Mouse (Mus musculus): ENCODE data around the gene Dysf. TPM values are rescaled to one million over a fixed set of nuclear protein-coding genes. Genes with fewer than 3 reads are reported as not detected.
"Not testable (repeated sequence)": the region's sequence is repeated elsewhere in the genome, so short reads cannot be mapped to it uniquely, and the experiment has no call there.

The Dysf gene
- polyA plus RNA-seq, 1 experiment from 2014 or later: 8.7 TPM

DNA sequence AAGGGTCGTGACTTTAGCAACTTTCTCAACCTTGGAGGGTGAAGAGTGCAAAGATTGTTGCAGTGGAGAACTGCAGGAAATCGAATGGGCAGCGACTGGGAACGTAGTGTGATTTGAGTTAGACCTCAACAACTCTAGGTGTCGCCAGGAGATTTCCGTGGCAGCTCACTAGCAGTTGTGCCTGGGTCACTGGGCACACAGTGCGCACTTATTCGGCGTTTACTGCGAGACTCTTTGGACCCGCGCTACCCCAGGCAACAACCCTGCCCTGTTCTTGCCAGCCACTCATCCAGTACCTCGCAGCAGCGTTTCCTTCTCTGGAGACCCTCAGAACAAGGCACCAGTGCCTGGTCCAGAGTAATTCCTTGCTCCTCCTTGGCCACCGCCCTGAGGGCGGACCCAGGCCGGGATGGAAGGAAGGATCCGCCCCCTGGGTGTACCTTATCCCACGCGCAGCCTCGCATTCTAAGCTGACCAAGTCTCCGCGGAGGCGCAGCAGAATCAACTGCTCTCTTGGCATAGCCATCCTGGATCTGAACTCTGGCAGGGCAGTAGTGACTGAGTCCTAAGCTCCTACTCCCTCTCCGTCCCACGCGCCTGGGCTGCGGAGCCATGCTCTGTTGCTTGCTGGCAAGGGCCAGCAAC, 10.6 kb downstream of the Dysf start:
- Histone ChIP-seq H3K9me3 (peaks cover 3% of the 10 kb centered on the region; the same call in 1 of the 2 replicates), H3K4me3 (peak overlapping the region; percentile 43), H3K36me3 (no peaks in the 10 kb centered on the region), H3K9ac (peak overlapping the region; percentile 65), H3K4me1 (peaks cover 15% of the 10 kb centered on the region), H3K27ac (no peak overlapping the region), H3K27me3 (peaks cover 36% of the 10 kb centered on the region), H3K4me2 (peak overlapping the region; percentile 81)
- WGBS: 5% methylated on average over 28 of the region's 28 CpGs
- peak; percentile 74; the same call in 1 of the 2 replicates for ATAC-seq (ENCODE audit: insufficient number of reproducible peaks, insufficient read depth, low FRiP score, low TSS enrichment, low read depth)

DNA sequence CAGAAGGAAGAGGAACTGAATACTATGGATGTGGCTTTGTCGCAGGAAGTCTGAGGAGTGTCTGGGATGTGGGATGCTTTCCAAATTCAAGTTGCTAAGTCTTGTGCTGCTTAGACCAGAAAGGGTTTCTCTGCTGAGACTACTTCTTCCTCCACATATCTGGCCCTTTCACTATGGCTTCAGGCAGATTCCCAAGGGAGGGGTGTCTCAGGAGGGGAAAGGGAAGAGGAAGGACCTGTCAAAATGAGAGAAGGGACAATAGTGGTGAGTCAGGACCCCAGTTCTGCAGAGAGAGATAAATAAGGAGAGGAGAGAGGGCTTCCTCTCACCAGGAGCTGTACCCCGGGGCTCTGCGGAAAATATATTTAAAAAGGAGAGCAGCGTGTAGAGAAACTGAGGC, 11.6 kb downstream of the Dysf start:
- peaks cover 4% of the 10 kb centered on the region; the same call in 1 of the 2 replicates for H3K9me3 ChIP-seq
- peak overlapping the region; percentile 81; the same call in 1 of the 2 replicates for H3K4me2 ChIP-seq
- no peak overlapping the region for H3K27ac ChIP-seq
- H3K27me3 ChIP-seq: peaks cover 36% of the 10 kb centered on the region
- H3K4me3 ChIP-seq: peak overlapping the region; percentile 43; the same call in 1 of the 2 replicates
- 80% methylated on average over 4 of the region's 4 CpGs for WGBS
- no peaks in the 10 kb centered on the region for H3K36me3 ChIP-seq
- peaks cover 15% of the 10 kb centered on the region for H3K4me1 ChIP-seq
- ATAC-seq (ENCODE audit: insufficient number of reproducible peaks, insufficient read depth, low FRiP score, low TSS enrichment, low read depth): no peak
- H3K9ac ChIP-seq: no peak overlapping the region

DNA sequence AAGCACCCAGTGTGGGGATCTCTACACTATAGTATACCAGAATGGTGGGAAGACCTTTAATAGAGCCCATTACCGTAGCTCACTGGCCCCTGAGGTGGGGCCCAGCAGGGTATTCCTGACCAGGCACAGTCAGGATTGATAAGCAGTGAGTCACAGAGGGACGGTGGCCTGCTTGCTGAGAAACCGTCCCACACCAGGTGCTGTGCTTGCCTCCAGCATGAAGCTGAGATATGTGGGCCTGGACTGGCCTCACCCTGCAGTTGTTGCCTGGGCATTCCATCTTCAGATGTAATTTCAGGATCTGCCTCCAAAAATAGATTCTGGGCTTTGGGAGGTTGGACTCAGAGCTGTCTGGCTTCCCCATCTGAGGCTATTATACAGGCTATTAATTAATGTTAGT, 13.6 kb downstream of the Dysf start:
- Histone ChIP-seq H3K9me3 (peaks cover 4% of the 10 kb centered on the region; the same call in 1 of the 2 replicates), H3K9ac (no peak overlapping the region), H3K4me1 (peaks cover 15% of the 10 kb centered on the region), H3K4me2 (no peak overlapping the region), H3K36me3 (no peaks in the 10 kb centered on the region), H3K27me3 (peaks cover 36% of the 10 kb centered on the region), H3K4me3 (no peak overlapping the region), H3K27ac (no peak overlapping the region)
- no peak for ATAC-seq (ENCODE audit: insufficient number of reproducible peaks, insufficient read depth, low FRiP score, low TSS enrichment, low read depth)
- 82% methylated on average over 3 of the region's 3 CpGs for WGBS

GRCm38 (mm10) chr6:84025636-84026035, 17.2 kb downstream of the Dysf start:
- ATAC-seq (ENCODE audit: insufficient number of reproducible peaks, insufficient read depth, low FRiP score, low TSS enrichment, low read depth): no peak
- WGBS: 79% methylated on average over 3 of the region's 3 CpGs
- Histone ChIP-seq H3K4me2 (no peak overlapping the region), H3K27ac (no peak overlapping the region), H3K36me3 (no peaks in the 10 kb centered on the region), H3K9ac (no peak overlapping the region), H3K27me3 (0 out of 2 replicates have a peak, but pooled peaks cover 9% of the 10 kb centered on the region), H3K4me1 (no peaks in the 10 kb centered on the region), H3K4me3 (no peak overlapping the region), H3K9me3 (peaks cover 4% of the 10 kb centered on the region; the same call in 1 of the 2 replicates)

- Histone ChIP-seq H3K27ac (no peak overlapping the region), H3K36me3 (no peaks in the 10 kb centered on the region), H3K4me2 (no peak overlapping the region), H3K4me1 (no peaks in the 10 kb centered on the region), H3K4me3 (no peak overlapping the region), H3K9me3 (peaks cover 3% of the 10 kb centered on the region; the same call in 1 of the 2 replicates), H3K9ac (no peak overlapping the region), H3K27me3 (no peaks in the 10 kb centered on the region)
- ATAC-seq (ENCODE audit: insufficient number of reproducible peaks, insufficient read depth, low FRiP score, low TSS enrichment, low read depth): no peak
These were observed 20.4 kb downstream of the Dysf start for GRCm38 (mm10) chr6:84028791-84029190.

- no peak for ATAC-seq (ENCODE audit: insufficient number of reproducible peaks, insufficient read depth, low FRiP score, low TSS enrichment, low read depth)
- Histone ChIP-seq H3K36me3 (no peaks in the 10 kb centered on the region), H3K9ac (no peak overlapping the region), H3K27ac (no peak overlapping the region), H3K27me3 (no peaks in the 10 kb centered on the region), H3K9me3 (no peaks in the 10 kb centered on the region), H3K4me3 (no peak overlapping the region), H3K4me2 (no peak overlapping the region), H3K4me1 (no peaks in the 10 kb centered on the region)
- 87% methylated on average over 7 of the region's 7 CpGs for WGBS
These were observed 21.4 kb downstream of the Dysf start for GRCm38 (mm10) chr6:84029775-84030174.

- ATAC-seq (ENCODE audit: insufficient number of reproducible peaks, insufficient read depth, low FRiP score, low TSS enrichment, low read depth); H3K4me3 ChIP-seq; H3K4me2 ChIP-seq; H3K27ac ChIP-seq; H3K9ac ChIP-seq; H3K4me1 ChIP-seq; H3K9me3 ChIP-seq; H3K27me3 ChIP-seq; H3K36me3 ChIP-seq: not testable (repeated sequence)
- 64% methylated on average over 5 of the region's 5 CpGs for WGBS
These were observed 24.1 kb downstream of the Dysf start for GRCm38 (mm10) chr6:84032516-84032915.

- no peak overlapping the region for H3K4me2 ChIP-seq
- H3K9me3 ChIP-seq: no peaks in the 10 kb centered on the region
- H3K4me3 ChIP-seq: no peak overlapping the region
- H3K27me3 ChIP-seq: no peaks in the 10 kb centered on the region
- H3K36me3 ChIP-seq: no peaks in the 10 kb centered on the region
- no peak overlapping the region for H3K9ac ChIP-seq
- H3K27ac ChIP-seq: no peak overlapping the region
- WGBS: 63% methylated on average over 6 of the region's 6 CpGs
- H3K4me1 ChIP-seq: no peaks in the 10 kb centered on the region
- no peak for ATAC-seq (ENCODE audit: insufficient number of reproducible peaks, insufficient read depth, low FRiP score, low TSS enrichment, low read depth)
These were observed 35.0 kb downstream of the Dysf start for GRCm38 (mm10) chr6:84043251-84043940.

- H3K9ac ChIP-seq: no peak overlapping the region
- H3K9me3 ChIP-seq: no peaks in the 10 kb centered on the region
- H3K27me3 ChIP-seq: no peaks in the 10 kb centered on the region
- H3K27ac ChIP-seq: no peak overlapping the region
- H3K4me1 ChIP-seq: no peaks in the 10 kb centered on the region
- H3K4me2 ChIP-seq: no peak overlapping the region
- no peak overlapping the region for H3K4me3 ChIP-seq
- ATAC-seq (ENCODE audit: insufficient number of reproducible peaks, insufficient read depth, low FRiP score, low TSS enrichment, low read depth): no peak
- 73% methylated on average over 3 of the region's 3 CpGs for WGBS
- no peaks in the 10 kb centered on the region for H3K36me3 ChIP-seq
These were observed 36.3 kb downstream of the Dysf start for GRCm38 (mm10) chr6:84044679-84045078.

DNA sequence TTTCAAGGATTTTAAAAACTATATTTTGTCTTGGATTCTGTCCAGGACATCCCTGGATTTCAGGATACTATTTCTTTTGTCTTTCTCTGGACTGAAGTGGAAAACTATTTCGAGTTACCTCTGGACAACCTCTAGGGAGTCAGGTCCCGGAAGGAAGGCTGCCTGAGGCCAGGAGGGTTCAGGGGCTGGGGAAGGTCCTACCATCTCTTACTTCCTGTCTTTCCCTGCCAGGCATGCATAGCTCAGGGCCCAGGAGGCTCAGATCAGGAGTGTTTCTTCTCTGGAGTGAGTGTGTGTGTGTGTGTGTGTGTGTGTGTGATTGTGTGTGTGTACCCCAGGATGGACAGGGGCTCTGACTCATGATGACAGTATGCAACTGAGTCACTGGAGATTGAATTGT, 40.5 kb downstream of the Dysf start:
- 37% methylated on average over 2 of the region's 2 CpGs for WGBS
- no peak for ATAC-seq (ENCODE audit: insufficient number of reproducible peaks, insufficient read depth, low FRiP score, low TSS enrichment, low read depth)
- no peak overlapping the region for H3K4me2 ChIP-seq
- H3K4me1 ChIP-seq: peaks cover 5% of the 10 kb centered on the region; the same call in 1 of the 2 replicates
- H3K4me3 ChIP-seq: no peak overlapping the region
- no peaks in the 10 kb centered on the region for H3K9me3 ChIP-seq
- H3K27me3 ChIP-seq: no peaks in the 10 kb centered on the region
- no peak overlapping the region for H3K27ac ChIP-seq
- no peaks in the 10 kb centered on the region for H3K36me3 ChIP-seq
- no peak overlapping the region for H3K9ac ChIP-seq

DNA sequence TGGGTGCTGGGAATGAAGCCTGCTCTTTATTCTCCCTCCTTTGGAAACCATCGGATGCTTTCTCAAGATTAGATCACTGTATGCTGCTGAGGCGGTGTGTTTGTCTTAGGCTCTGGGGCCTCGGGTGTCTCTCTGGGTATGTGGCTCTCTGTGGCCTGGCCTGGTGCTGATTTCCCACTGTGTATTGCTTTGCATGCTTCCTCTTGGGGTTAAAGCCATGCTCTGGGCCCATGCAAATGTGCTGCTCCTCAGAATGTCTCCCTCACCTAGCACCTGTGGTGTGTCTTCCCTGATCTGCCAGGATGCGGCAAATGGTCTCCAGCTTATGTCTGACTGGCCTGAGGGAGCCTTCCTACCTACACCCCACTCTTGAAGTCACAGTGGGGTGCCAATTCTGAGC, 41.8 kb downstream of the Dysf start:
- no peaks in the 10 kb centered on the region for H3K36me3 ChIP-seq
- no peak overlapping the region for H3K9ac ChIP-seq
- peaks cover 7% of the 10 kb centered on the region; the same call in 1 of the 2 replicates for H3K4me1 ChIP-seq
- H3K4me2 ChIP-seq: no peak overlapping the region
- no peaks in the 10 kb centered on the region for H3K9me3 ChIP-seq
- no peak overlapping the region for H3K27ac ChIP-seq
- no peak for ATAC-seq (ENCODE audit: insufficient number of reproducible peaks, insufficient read depth, low FRiP score, low TSS enrichment, low read depth)
- 88% methylated on average over 4 of the region's 4 CpGs for WGBS
- H3K27me3 ChIP-seq: no peaks in the 10 kb centered on the region
- no peak overlapping the region for H3K4me3 ChIP-seq

- Histone ChIP-seq H3K9me3 (no peaks in the 10 kb centered on the region), H3K27me3 (no peaks in the 10 kb centered on the region), H3K4me2 (no peak overlapping the region), H3K27ac (no peak overlapping the region), H3K4me3 (no peak overlapping the region), H3K9ac (no peak overlapping the region), H3K4me1 (peaks cover 7% of the 10 kb centered on the region; the same call in 1 of the 2 replicates), H3K36me3 (no peaks in the 10 kb centered on the region)
- 41% methylated on average over 6 of the region's 6 CpGs for WGBS
- ATAC-seq (ENCODE audit: insufficient number of reproducible peaks, insufficient read depth, low FRiP score, low TSS enrichment, low read depth): no peak
These were observed 42.6 kb downstream of the Dysf start for GRCm38 (mm10) chr6:84051032-84051431.

Data from embryonic facial prominence, embryonic 13.5 days (tissue).